Mouse (Mus musculus) intestine, embryonic 14.5 days (tissue): Measurements from ENCODE around the gene Igf2bp1. TPM values are rescaled to one million over a fixed set of nuclear protein-coding genes. Genes with fewer than 3 reads are reported as not detected.
"Not testable (repeated sequence)": the region's sequence is repeated elsewhere in the genome, so short reads cannot be mapped to it uniquely, and the experiment has no call there.

ENCODE experiments used
- ATAC-seq: fragments of 200-750 bp; cut with Nextera tagmentation; replicated peaks from 2 replicates; pipeline ENCODE4 v1.8.0; 2017; ENCODE audit warnings: low read depth, moderate number of reproducible peaks, moderate TSS enrichment, moderate library complexity; ENCODE audit not compliant: low FRiP score, low TSS enrichment
- DNase-seq: peaks from one replicate; pipeline ENCODE4 v3.0.0-alpha.2; 2018; ENCODE audit warnings: low spot score
- H3K27ac ChIP-seq: fragments of 300-500 bp; sonication (generic); 2 replicates; pipeline ENCODE4 v1.5.1; 2014; ENCODE audit warnings: low read depth, mild to moderate bottlenecking, control low read depth
- H3K27me3 ChIP-seq: fragments of 300-500 bp; sonication (generic); replicated peaks from 2 replicates; pipeline ENCODE4 v1.6.1; 2014; ENCODE audit warnings: low read length, control low read depth; ENCODE audit not compliant: control insufficient read depth, insufficient read depth
- H3K36me3 ChIP-seq: fragments of 300-500 bp; sonication (generic); 2 replicates; pipeline ENCODE4 v1.6.1; 2014; ENCODE audit warnings: low read length, control low read depth; ENCODE audit not compliant: control insufficient read depth, insufficient read depth
- H3K4me1 ChIP-seq: fragments of 300-500 bp; sonication (generic); replicated peaks from 2 replicates; pipeline ENCODE4 v1.6.1; 2014; ENCODE audit warnings: low read length, control low read depth, mixed read lengths; ENCODE audit not compliant: control insufficient read depth, insufficient read depth
- H3K4me2 ChIP-seq: fragments of 300-500 bp; sonication (generic); 2 replicates; pipeline ENCODE4 v1.6.1; 2014; ENCODE audit warnings: low read length
- H3K4me3 ChIP-seq: fragments of 300-500 bp; sonication (generic); 2 replicates; pipeline ENCODE4 v1.5.1; 2014; ENCODE audit warnings: low read depth, low read length, control low read depth, mixed read lengths
- H3K9ac ChIP-seq: fragments of 300-500 bp; sonication (generic); 2 replicates; pipeline ENCODE4 v1.6.1; 2014; ENCODE audit warnings: mild to moderate bottlenecking, low read length
- H3K9me3 ChIP-seq: fragments of 300-500 bp; sonication (generic); 2 replicates; pipeline ENCODE4 v1.6.1; 2016; ENCODE audit warnings: low read length, control low read depth; ENCODE audit not compliant: control insufficient read depth
- WGBS: fragments of 180-500 bp; shearing (Covaris S2); extraction: QIAGEN DNeasy Blood & Tissue Kit; methylation state at CpG from one replicate; pipeline ENCODE4 v1.1.7; 2014; 5-methylcytosine and 5-hydroxymethylcytosine counted together
- polyA plus RNA-seq: library from polyadenylated mRNA; unstranded; fragments of >200 nt; fragmentation: Nextera tagmentation; extraction: Ambion mirVana; gene quantifications from 2 replicates; pipeline ENCODE4 v1.2.1, GENCODE M21; 2014

Igf2bp1 gene
- polyA plus RNA-seq, 1 experiment from 2014 or later, result 35.7 TPM

- 71% methylated on average over 5 of the region's 5 CpGs for WGBS
- ATAC-seq (no peak; the same call in 1 of the 2 replicates), DNase-seq (no peak)
- no peaks in the 10 kb centered on the region for H3K4me1 ChIP-seq
- no peaks in the 10 kb centered on the region; the same call in 1 of the 2 replicates for H3K27me3 ChIP-seq
- H3K9me3 ChIP-seq, result peaks cover 4% of the 10 kb centered on the region; the same call in 1 of the 2 replicates
- no peak overlapping the region for H3K4me2 ChIP-seq
- no peak overlapping the region for H3K4me3 ChIP-seq
- no peaks in the 10 kb centered on the region for H3K36me3 ChIP-seq
- peak overlapping the region; percentile 18; the same call in 1 of the 2 replicates for H3K27ac ChIP-seq
- H3K9ac ChIP-seq, result no peak overlapping the region
Measured at GRCm38 (mm10) chr11:95925976-95926375, 79.8 kb downstream of the Igf2bp1 start.

- ATAC-seq (no peak), DNase-seq (no peak)
- H3K9ac ChIP-seq, result no peak overlapping the region
- no peak overlapping the region for H3K4me3 ChIP-seq
- peaks cover 4% of the 10 kb centered on the region; the same call in 1 of the 2 replicates for H3K9me3 ChIP-seq
- peak overlapping the region; percentile 78 for H3K27ac ChIP-seq
- no peak overlapping the region for H3K4me2 ChIP-seq
- no peaks in the 10 kb centered on the region; the same call in 1 of the 2 replicates for H3K27me3 ChIP-seq
- no peaks in the 10 kb centered on the region for H3K4me1 ChIP-seq
- 14% methylated on average over 2 of the region's 2 CpGs for WGBS
- H3K36me3 ChIP-seq, result no peaks in the 10 kb centered on the region
Measured at GRCm38 (mm10) chr11:95924215-95924614, 81.5 kb downstream of the Igf2bp1 start.

GRCm38 (mm10) chr11:95923477-95923876 lies 82.3 kb downstream of the Igf2bp1 start:
- not testable (repeated sequence) for H3K4me1 ChIP-seq, H3K4me3 ChIP-seq

GRCm38 (mm10) chr11:95921991-95922621 lies 83.6 kb downstream of the Igf2bp1 start:
- Histone ChIP-seq H3K4me3 (no peak overlapping the region), H3K4me1 (no peaks in the 10 kb centered on the region), H3K4me2 (peak overlapping the region; percentile 21), H3K27ac (peak overlapping the region; percentile 69), H3K36me3 (no peaks in the 10 kb centered on the region), H3K9ac (no peak overlapping the region), H3K27me3 (peaks cover 7% of the 10 kb centered on the region), H3K9me3 (no peaks in the 10 kb centered on the region)
- 48% methylated on average over 12 of the region's 12 CpGs for WGBS
- ATAC-seq (peak; percentile 73), DNase-seq (no peak)

More at GRCm38 (mm10) chr11:95923477-95923876, 82.3 kb downstream of the Igf2bp1 start:
- H3K36me3 ChIP-seq, H3K27me3 ChIP-seq, H3K9me3 ChIP-seq, H3K9ac ChIP-seq, H3K4me2 ChIP-seq, DNase-seq, ATAC-seq: not testable (repeated sequence)
- WGBS, result 1% methylated on average over 2 of the region's 6 CpGs
- peak overlapping the region; percentile 78; the same call in 1 of the 2 replicates for H3K27ac ChIP-seq

GRCm38 (mm10) chr11:95916426-95916825 lies 89.3 kb downstream of the Igf2bp1 start:
- no peaks in the 10 kb centered on the region for H3K9me3 ChIP-seq
- H3K4me1 ChIP-seq, result peaks cover 5% of the 10 kb centered on the region; the same call in 1 of the 2 replicates
- peaks cover 55% of the 10 kb centered on the region for H3K27me3 ChIP-seq
- WGBS, result 10% methylated on average over 5 of the region's 5 CpGs
- H3K9ac ChIP-seq, result no peak overlapping the region
- no peak overlapping the region for H3K4me3 ChIP-seq
- H3K36me3 ChIP-seq, result no peaks in the 10 kb centered on the region
- DNase-seq (no peak), ATAC-seq (no peak)
- H3K27ac ChIP-seq, result no peak overlapping the region
- H3K4me2 ChIP-seq, result no peak overlapping the region; the same call in 1 of the 2 replicates

- peaks cover 58% of the 10 kb centered on the region for H3K27me3 ChIP-seq
- H3K27ac ChIP-seq, result peak overlapping the region; percentile 71
- H3K9me3 ChIP-seq, result no peaks in the 10 kb centered on the region
- ATAC-seq (no peak), DNase-seq (peak; percentile 73)
- H3K36me3 ChIP-seq, result no peaks in the 10 kb centered on the region
- H3K9ac ChIP-seq, result peak overlapping the region; percentile 53
- 1% methylated on average over 28 of the region's 28 CpGs for WGBS
- H3K4me2 ChIP-seq, result peak overlapping the region; percentile 45
- H3K4me1 ChIP-seq, result peaks cover 5% of the 10 kb centered on the region; the same call in 1 of the 2 replicates
- peak overlapping the region; percentile 39 for H3K4me3 ChIP-seq
Measured at GRCm38 (mm10) chr11:95915006-95915710, 90.6 kb downstream of the Igf2bp1 start.

GRCm38 (mm10) chr11:95914571-95914991 lies 91.2 kb downstream of the Igf2bp1 start, which contains the start of gene B4galnt2:
Gene B4galnt2, minus strand, starts transcription at chr11:95914891.
- peaks cover 58% of the 10 kb centered on the region for H3K27me3 ChIP-seq
- H3K36me3 ChIP-seq, result no peaks in the 10 kb centered on the region
- H3K9ac ChIP-seq, result peak within 1 kb of the TSS; percentile 53
- H3K4me3 ChIP-seq, result peak within 1 kb of the TSS; percentile 39
- 1% methylated on average over 35 of the region's 35 CpGs for WGBS
- no peaks in the 10 kb centered on the region for H3K9me3 ChIP-seq
- DNase-seq (no peak), ATAC-seq (0 out of 2 replicates have a peak, but pooled peaks have one; percentile 22)
- H3K27ac ChIP-seq, result peak within 1 kb of the TSS; percentile 71
- peak within 1 kb of the TSS; percentile 45 for H3K4me2 ChIP-seq
- peaks cover 5% of the 10 kb centered on the region; the same call in 1 of the 2 replicates for H3K4me1 ChIP-seq

GRCm38 (mm10) chr11:95913959-95914566 lies 91.7 kb downstream of the Igf2bp1 start:
- 2% methylated on average over 14 of the region's 14 CpGs for WGBS
- Histone ChIP-seq H3K4me3 (peak overlapping the region; percentile 39), H3K27ac (peak overlapping the region; percentile 71), H3K36me3 (no peaks in the 10 kb centered on the region), H3K27me3 (peaks cover 58% of the 10 kb centered on the region), H3K4me2 (peak overlapping the region; percentile 45), H3K9me3 (no peaks in the 10 kb centered on the region), H3K9ac (peak overlapping the region; percentile 53), H3K4me1 (peaks cover 5% of the 10 kb centered on the region; the same call in 1 of the 2 replicates)
- ATAC-seq (no peak), DNase-seq (peak; percentile 62)
